Mouse (Mus musculus) MEL (cell line): Measurements from ENCODE around the gene Lamb3. TPM values are rescaled to one million over a fixed set of nuclear protein-coding genes. Genes with fewer than 3 reads are reported as not detected.

Experiments used
- DNase-seq: peaks from one replicate; pipeline ENCODE4 v3.0.0; 2011; ENCODE audit warnings: low read depth, low spot score
- H3K27ac ChIP-seq: 2 replicates; pipeline ENCODE4 v1.5.1; 2012; ENCODE audit warnings: low read depth, mild to moderate bottlenecking, control low read depth, low read length, moderate library complexity; ENCODE audit not compliant: control insufficient read depth
- H3K27me3 ChIP-seq, 2 experiments: fragments of 150-350 bp in 1 of 2; sonication (generic) in 1 of 2; 2 replicates each; pipeline ENCODE4 v1.6.1; 2012; ENCODE audit warnings: low read length in 2 of 2, mild to moderate bottlenecking in 2 of 2, improper control_type of control experiment in 1 of 2, moderate library complexity in 1 of 2; ENCODE audit not compliant: insufficient read depth in 2 of 2, control insufficient read depth in 1 of 2
- H3K36me3 ChIP-seq, 2 experiments: 2 replicates each; pipeline ENCODE4 v1.6.1; 2012 to 2014; ENCODE audit warnings: low read length in 2 of 2, improper control_type of control experiment in 1 of 2, inconsistent platforms in 1 of 2, mild to moderate bottlenecking in 1 of 2; ENCODE audit not compliant: insufficient read depth in 2 of 2, control insufficient read depth in 1 of 2
- H3K4me1 ChIP-seq, 2 experiments: fragments of 150-350 bp in 1 of 2; sonication (generic) in 1 of 2; 2 replicates each; pipeline ENCODE4 v1.6.1; 2012; ENCODE audit warnings: low read length in 2 of 2, improper control_type of control experiment in 1 of 2, mild to moderate bottlenecking in 1 of 2; ENCODE audit not compliant: insufficient read depth in 2 of 2, control insufficient read depth in 1 of 2
- H3K4me3 ChIP-seq, 2 experiments: fragments of 150-350 bp in 1 of 2; sonication (generic) in 1 of 2; 2 replicates each; pipeline ENCODE4 v1.5.1; 2012; ENCODE audit warnings: low read depth in 2 of 2, low read length in 2 of 2, mild to moderate bottlenecking in 2 of 2, moderate library complexity in 2 of 2, control low read depth in 1 of 2, improper control_type of control experiment in 1 of 2; ENCODE audit not compliant: control insufficient read depth in 1 of 2, insufficient read depth in 1 of 2
- H3K79me2 ChIP-seq: 2 replicates; pipeline ENCODE4 v1.6.1; 2012; ENCODE audit warnings: mild to moderate bottlenecking, low read length, moderate library complexity; ENCODE audit not compliant: control insufficient read depth, poor library complexity, insufficient read depth
- H3K9ac ChIP-seq: 2 replicates; pipeline ENCODE4 v1.6.1; 2012; ENCODE audit warnings: low read depth, mild to moderate bottlenecking, control low read depth, low read length, moderate library complexity; ENCODE audit not compliant: control insufficient read depth, poor library complexity, severe bottlenecking
- H3K9me3 ChIP-seq: fragments of 150-350 bp; sonication (generic); replicated peaks from 2 replicates; pipeline ENCODE4 v1.6.1; 2012; ENCODE audit warnings: mild to moderate bottlenecking, low read length, improper control_type of control experiment, moderate library complexity; ENCODE audit not compliant: insufficient read depth
- BHLHE40 ChIP-seq: IDR thresholded peaks from 2 replicates; pipeline ENCODE4 v1.6.1; 2012; ENCODE audit warnings: low read depth, mild to moderate bottlenecking, inconsistent platforms, low read length, improper control_type of control experiment, borderline replicate concordance
- CHD1 ChIP-seq: IDR thresholded peaks from 2 replicates; pipeline ENCODE4 v1.6.1; 2012; ENCODE audit warnings: low read depth, mild to moderate bottlenecking, inconsistent platforms, low read length, improper control_type of control experiment
- CHD2 ChIP-seq: IDR thresholded peaks from 2 replicates; pipeline ENCODE4 v1.6.1; 2011; ENCODE audit warnings: low read length, improper control_type of control experiment
- CTCF ChIP-seq, 3 experiments: IDR thresholded peaks in 2 of 3; conservative IDR thresholded peaks in 1 of 3; 2 replicates each; pipeline ENCODE4 v1.5.1; 2011 to 2012; ENCODE audit warnings: low read length in 3 of 3, low read depth in 2 of 3, mild to moderate bottlenecking in 2 of 3, improper control_type of control experiment in 1 of 3, inconsistent platforms in 1 of 3, mixed read lengths in 1 of 3, moderate library complexity in 1 of 3; ENCODE audit not compliant: control insufficient read depth in 1 of 3, insufficient read depth in 1 of 3, poor library complexity in 1 of 3, severe bottlenecking in 1 of 3
- E2F4 ChIP-seq: IDR thresholded peaks from 2 replicates; pipeline ENCODE4 v1.6.1; 2011; ENCODE audit warnings: low read depth, low read length, improper control_type of control experiment, borderline replicate concordance
- ELF1 ChIP-seq: IDR thresholded peaks from 2 replicates; pipeline ENCODE4 v1.6.1; 2014; ENCODE audit warnings: low read depth, mild to moderate bottlenecking, inconsistent platforms, low read length, improper control_type of control experiment, moderate library complexity
- EP300 ChIP-seq, 2 experiments: IDR thresholded peaks; 2 replicates each; pipeline ENCODE4 v1.6.1; 2011; ENCODE audit warnings: improper control_type of control experiment in 2 of 2, low read length in 2 of 2, low read depth in 1 of 2, mild to moderate bottlenecking in 1 of 2
- ETS1 ChIP-seq: IDR thresholded peaks from 2 replicates; pipeline ENCODE4 v1.6.1; 2012; ENCODE audit warnings: low read depth, mild to moderate bottlenecking, inconsistent platforms, low read length, improper control_type of control experiment, moderate library complexity
- GABPA ChIP-seq: IDR thresholded peaks from 2 replicates; pipeline ENCODE4 v1.6.1; 2012; ENCODE audit warnings: low read depth, mild to moderate bottlenecking, inconsistent platforms, low read length, improper control_type of control experiment, moderate library complexity
- GATA1 ChIP-seq: IDR thresholded peaks from 2 replicates; pipeline ENCODE4 v1.6.1; 2011; ENCODE audit warnings: low read depth, low read length, improper control_type of control experiment
- HCFC1 ChIP-seq: IDR thresholded peaks from 2 replicates; pipeline ENCODE4 v1.6.1; 2012; ENCODE audit warnings: low read depth, mild to moderate bottlenecking, inconsistent platforms, low read length, improper control_type of control experiment, moderate library complexity
- JUND ChIP-seq: IDR thresholded peaks from 2 replicates; pipeline ENCODE4 v1.6.1; 2011; ENCODE audit warnings: low read depth, mild to moderate bottlenecking, improper control_type of control experiment, low read length
- KAT2A ChIP-seq: conservative IDR thresholded peaks from 2 replicates; pipeline ENCODE4 v1.6.1; 2012; ENCODE audit warnings: low read depth, low read length, improper control_type of control experiment, inconsistent platforms
- MAFK ChIP-seq: IDR thresholded peaks from 2 replicates; pipeline ENCODE4 v1.6.1; 2011; ENCODE audit warnings: low read depth, mild to moderate bottlenecking, low read length, improper control_type of control experiment, borderline replicate concordance
- MAX ChIP-seq: IDR thresholded peaks from 2 replicates; pipeline ENCODE4 v1.6.1; 2011; ENCODE audit warnings: low read length, improper control_type of control experiment
- MAZ ChIP-seq: IDR thresholded peaks from 2 replicates; pipeline ENCODE4 v1.6.1; 2012; ENCODE audit warnings: low read depth, mild to moderate bottlenecking, inconsistent platforms, low read length, improper control_type of control experiment
- MEF2A ChIP-seq: IDR thresholded peaks from 2 replicates; pipeline ENCODE4 v1.6.1; 2014; ENCODE audit warnings: low read depth, mild to moderate bottlenecking, inconsistent platforms, low read length, improper control_type of control experiment; ENCODE audit not compliant: poor library complexity, insufficient replicate concordance, severe bottlenecking; ENCODE audit errors: extremely low read depth
- MXI1 ChIP-seq: IDR thresholded peaks from 2 replicates; pipeline ENCODE4 v1.6.1; 2011; ENCODE audit warnings: mild to moderate bottlenecking, low read depth, low read length, improper control_type of control experiment
- MYC ChIP-seq: IDR thresholded peaks from 2 replicates; pipeline ENCODE4 v1.6.1; 2011; ENCODE audit warnings: low read depth, mild to moderate bottlenecking, low read length, improper control_type of control experiment, moderate library complexity
- NELFE ChIP-seq: IDR thresholded peaks from 2 replicates; pipeline ENCODE4 v1.6.1; 2011; ENCODE audit warnings: low read depth, low read length, improper control_type of control experiment
- NRF1 ChIP-seq: IDR thresholded peaks from 2 replicates; pipeline ENCODE4 v1.6.1; 2014; ENCODE audit warnings: low read depth, mild to moderate bottlenecking, inconsistent platforms, low read length, improper control_type of control experiment, moderate library complexity; ENCODE audit not compliant: poor library complexity, insufficient read depth, severe bottlenecking
- POLR2A ChIP-seq, 2 experiments: IDR thresholded peaks; 2 replicates each; pipeline ENCODE4 v1.6.1; 2011 to 2012; ENCODE audit warnings: low read length in 2 of 2, mild to moderate bottlenecking in 2 of 2, control low read depth in 1 of 2, improper control_type of control experiment in 1 of 2, low read depth in 1 of 2, moderate library complexity in 1 of 2; ENCODE audit not compliant: control insufficient read depth in 1 of 2, insufficient read depth in 1 of 2, poor library complexity in 1 of 2
- POLR2AphosphoS2 ChIP-seq: IDR thresholded peaks from 2 replicates; pipeline ENCODE4 v1.6.1; 2011; ENCODE audit warnings: low read length, improper control_type of control experiment
- RAD21 ChIP-seq: IDR thresholded peaks from 2 replicates; pipeline ENCODE4 v1.6.1; 2011; ENCODE audit warnings: mild to moderate bottlenecking, low read depth, low read length, improper control_type of control experiment
- RCOR1 ChIP-seq: IDR thresholded peaks from 2 replicates; pipeline ENCODE4 v1.6.1; 2012; ENCODE audit warnings: low read depth, mild to moderate bottlenecking, inconsistent platforms, low read length, improper control_type of control experiment
- SIN3A ChIP-seq: IDR thresholded peaks from 2 replicates; pipeline ENCODE4 v1.6.1; 2012; ENCODE audit warnings: low read length, improper control_type of control experiment, inconsistent platforms
- TAL1 ChIP-seq: IDR thresholded peaks from 2 replicates; pipeline ENCODE4 v1.6.1; 2012; ENCODE audit warnings: mild to moderate bottlenecking, inconsistent platforms, low read length, moderate library complexity, mixed read lengths
- TBP ChIP-seq: IDR thresholded peaks from 2 replicates; pipeline ENCODE4 v1.8.0; 2011; ENCODE audit warnings: low read depth, low read length, improper control_type of control experiment
- TCF12 ChIP-seq: IDR thresholded peaks from 2 replicates; pipeline ENCODE4 v1.6.1; 2014; ENCODE audit warnings: low read depth, mild to moderate bottlenecking, inconsistent platforms, low read length, improper control_type of control experiment, moderate library complexity
- UBTF ChIP-seq: IDR thresholded peaks from 2 replicates; pipeline ENCODE4 v1.6.1; 2012; ENCODE audit warnings: low read depth, mild to moderate bottlenecking, inconsistent platforms, low read length, improper control_type of control experiment, moderate library complexity, borderline replicate concordance; ENCODE audit not compliant: insufficient read depth
- USF1 ChIP-seq: IDR thresholded peaks from 2 replicates; pipeline ENCODE4 v1.6.1; 2014; ENCODE audit warnings: low read depth, mild to moderate bottlenecking, inconsistent platforms, low read length, improper control_type of control experiment, moderate library complexity
- USF2 ChIP-seq, 2 experiments: IDR thresholded peaks; 2 replicates each; pipeline ENCODE4 v1.6.1; 2011 to 2012; ENCODE audit warnings: improper control_type of control experiment in 2 of 2, low read length in 2 of 2, borderline replicate concordance in 1 of 2, inconsistent platforms in 1 of 2, low read depth in 1 of 2, mild to moderate bottlenecking in 1 of 2; ENCODE audit not compliant: insufficient read depth in 1 of 2
- ZC3H11A ChIP-seq: IDR thresholded peaks from 2 replicates; pipeline ENCODE4 v1.6.1; 2012; ENCODE audit warnings: low read depth, mild to moderate bottlenecking, inconsistent platforms, low read length, improper control_type of control experiment
- ZKSCAN1 ChIP-seq: IDR thresholded peaks from 2 replicates; pipeline ENCODE4 v1.6.1; 2012; ENCODE audit warnings: low read depth, mild to moderate bottlenecking, inconsistent platforms, low read length, improper control_type of control experiment, moderate library complexity
- ZMIZ1 ChIP-seq: IDR thresholded peaks from 2 replicates; pipeline ENCODE4 v1.6.1; 2012; ENCODE audit warnings: low read depth, mild to moderate bottlenecking, inconsistent platforms, low read length, improper control_type of control experiment, moderate library complexity
- ZNF384 ChIP-seq: IDR thresholded peaks from 2 replicates; pipeline ENCODE4 v1.6.1; 2012; ENCODE audit warnings: low read depth, mild to moderate bottlenecking, inconsistent platforms, low read length, improper control_type of control experiment
- polyA plus RNA-seq, 2 experiments: library from polyadenylated mRNA; stranded (reverse) in 1 of 2; unstranded in 1 of 2; fragments of >175 nt in 1 of 2; fragments of >200 nt in 1 of 2; gene quantifications; 2 replicates each; pipeline versions ENCODE4 v1.2.1 to v1.2.4; 2012; ENCODE audit warnings: low replicate concordance in 2 of 2, low read depth in 1 of 2; ENCODE audit not compliant: insufficient read length in 2 of 2, insufficient read depth in 1 of 2, missing spikeins in 1 of 2
- total RNA-seq: library from RNA; depleted of rRNA; stranded (reverse); fragments of 300-350 nt; gene quantifications from 2 replicates; pipeline ENCODE4 v1.2.3, GENCODE M21; 2012

Gene Lamb3
- total and polyA plus RNA-seq, 3 experiments, result 0.03 to 0.35 TPM; not detected in 1

DNA sequence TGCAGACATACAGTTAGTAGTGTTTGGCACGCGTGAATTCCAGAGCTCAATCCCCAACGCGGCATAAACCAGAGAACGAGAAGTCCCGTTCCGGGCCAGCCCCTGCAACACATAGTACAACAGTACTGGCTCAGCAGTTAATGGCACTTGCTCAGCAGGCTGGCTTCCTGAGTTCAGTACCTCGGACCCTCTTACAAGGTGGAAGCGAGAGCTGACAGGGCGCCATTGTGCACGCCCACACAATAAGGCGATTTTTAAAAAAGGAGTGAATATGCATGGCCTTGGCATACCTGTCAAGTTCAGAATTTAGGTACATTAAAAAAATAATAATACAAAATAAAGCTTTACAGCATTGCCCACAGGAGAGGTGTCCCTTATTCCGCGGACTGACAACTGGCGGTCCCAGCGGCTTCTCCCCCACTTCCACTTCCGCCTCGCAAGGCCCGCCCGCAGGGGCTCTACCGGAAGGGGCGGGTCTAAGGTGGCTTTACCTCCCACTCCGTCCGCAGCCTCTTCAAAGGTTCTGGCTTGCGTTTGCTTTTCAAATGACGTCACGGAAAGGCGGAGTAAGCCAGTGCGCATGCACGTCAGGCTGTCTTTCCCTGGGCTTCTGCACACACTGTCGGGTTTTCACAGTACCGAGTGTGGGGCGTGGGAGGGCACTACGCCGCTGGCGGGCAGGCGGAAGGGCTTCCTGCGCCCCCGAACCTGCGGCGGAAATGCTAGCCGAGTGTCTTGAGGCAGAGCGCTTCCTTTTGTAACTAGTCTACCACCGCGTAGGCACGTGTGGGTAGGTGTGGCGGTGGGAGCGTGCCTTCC lies 34.3 kb upstream of the Lamb3 start:
- Histone ChIP-seq H3K4me3 (peak overlapping the region; percentile 80 to 81), H3K79me2 (peaks cover 14% of the 10 kb centered on the region), H3K9ac (peak overlapping the region; percentile 87), H3K9me3 (no peaks in the 10 kb centered on the region), H3K27me3 (no peaks in the 10 kb centered on the region), H3K27ac (peak overlapping the region; percentile 82), H3K4me1 (peaks cover 9 to 41% of the 10 kb centered on the region in 2 experiments), H3K36me3 (peaks cover 0 to 45% of the 10 kb centered on the region in 2 experiments; a peak in 2 of 4 replicates)
- DNase-seq, result peak; percentile 99
- TF ChIP-seq RAD21 (no peak), CHD1 (no peak), CHD2 (no peak), MXI1 (peak; percentile 80; the same call in 1 of the 2 replicates), TBP (peak; percentile 78), ZNF384 (no peak), GABPA (no peak), TCF12 (0 out of 2 replicates have a peak, but pooled peaks have one; percentile 51), GATA1 (no peak), POLR2A (IDR thresholded peaks at IDR 0.05; ENCODE audit: control insufficient read depth in 1 of 2, insufficient read depth in 1 of 2, low read depth in 1 of 2, low read length in 2 of 2, poor library complexity in 1 of 2) (peak; percentile 81 to 94), TAL1 (no peak), EP300 (IDR thresholded peaks at IDR 0.05; ENCODE audit: low read depth in 1 of 2, low read length in 2 of 2) (peak in 1 of 2 experiments; percentile 37; a peak in 1 of 4 replicates), MAZ (no peak), USF2 (IDR thresholded peaks at IDR 0.05; ENCODE audit: borderline replicate concordance in 1 of 2, insufficient read depth in 1 of 2, low read depth in 1 of 2, low read length in 2 of 2) (no peak), RCOR1 (no peak), POLR2AphosphoS2 (peak; percentile 91), NELFE (peak; percentile 81), E2F4 (no peak), ZMIZ1 (peak; percentile 76), MAFK (no peak), JUND (no peak), SIN3A (peak; percentile 85), BHLHE40 (peak; percentile 89), ZKSCAN1 (no peak), ZC3H11A (no peak), USF1 (peak; percentile 61), MYC (peak; percentile 84), HCFC1 (peak; percentile 79), KAT2A (no peak; the same call in 1 of the 2 replicates), NRF1 (peak; percentile 92), ELF1 (peak; percentile 89), UBTF (no peak), MAX (peak; percentile 75), ETS1 (peak; percentile 62), MEF2A (no peak), CTCF (IDR thresholded peaks at IDR 0.05 in 2 of 3, conservative IDR thresholded peaks at IDR 0.05 in 1 of 3; ENCODE audit: control insufficient read depth in 1 of 3, insufficient read depth in 1 of 3, low read depth in 2 of 3, low read length in 3 of 3, poor library complexity in 1 of 3, severe bottlenecking in 1 of 3) (no peak)
